Mouse (Mus musculus): ENCODE results near the gene Hid1. TPM values are rescaled to one million over a fixed set of nuclear protein-coding genes. Genes with fewer than 3 reads are reported as not detected.

Hid1 gene
- polyA plus RNA-seq, 1 experiment = 30.2 TPM

GRCm38 (mm10) chr11:115366706-115367394 is 706 bp downstream of the Hid1 start:
- H3K4me3 ChIP-seq (ENCODE audit: low read depth, low read length) = peak overlapping the region; percentile 62
- no peaks in the 10 kb centered on the region for H3K36me3 ChIP-seq (ENCODE audit: control insufficient read depth, insufficient read depth, low read length)
- H3K27me3 ChIP-seq (ENCODE audit: control insufficient read depth, insufficient read depth, low read length) = no peaks in the 10 kb centered on the region
- TF ChIP-seq CTCF (IDR thresholded peaks at IDR 0.05; ENCODE audit: extremely low read depth, insufficient read length, insufficient replicate concordance, low read depth, low read length) (no peak), POLR2A (IDR thresholded peaks at IDR 0.05; ENCODE audit: low read depth, low read length) (no peak)
- no peaks in the 10 kb centered on the region for H3K4me1 ChIP-seq (ENCODE audit: control insufficient read depth, insufficient read depth, insufficient read length, low read length)
- WGBS = 7% methylated on average over 26 of the region's 28 CpGs
- H3K27ac ChIP-seq (ENCODE audit: insufficient read depth, low read depth, low read length) = no peak overlapping the region

GRCm38 (mm10) chr11:115366039-115366705 is 1.4 kb downstream of the Hid1 start:
- no peaks in the 10 kb centered on the region for H3K4me1 ChIP-seq (ENCODE audit: control insufficient read depth, insufficient read depth, insufficient read length, low read length)
- no peaks in the 10 kb centered on the region for H3K27me3 ChIP-seq (ENCODE audit: control insufficient read depth, insufficient read depth, low read length)
- TF ChIP-seq CTCF (IDR thresholded peaks at IDR 0.05; ENCODE audit: extremely low read depth, insufficient read length, insufficient replicate concordance, low read depth, low read length) = no peak
- no peak for TF ChIP-seq POLR2A (IDR thresholded peaks at IDR 0.05; ENCODE audit: low read depth, low read length)
- 70% methylated on average over 7 of the region's 7 CpGs for WGBS
- no peaks in the 10 kb centered on the region for H3K36me3 ChIP-seq (ENCODE audit: control insufficient read depth, insufficient read depth, low read length)
- H3K27ac ChIP-seq (ENCODE audit: insufficient read depth, low read depth, low read length) = no peak overlapping the region
- H3K4me3 ChIP-seq (ENCODE audit: low read depth, low read length) = peak overlapping the region; percentile 62

GRCm38 (mm10) chr11:115364136-115364535 is 3.4 kb downstream of the Hid1 start:
- peaks cover 6% of the 10 kb centered on the region for H3K4me1 ChIP-seq (ENCODE audit: control insufficient read depth, insufficient read depth, insufficient read length, low read length)
- WGBS = 75% methylated on average over 3 of the region's 3 CpGs
- H3K27me3 ChIP-seq (ENCODE audit: control insufficient read depth, insufficient read depth, low read length) = no peaks in the 10 kb centered on the region
- no peak overlapping the region for H3K27ac ChIP-seq (ENCODE audit: insufficient read depth, low read depth, low read length)
- H3K4me3 ChIP-seq (ENCODE audit: low read depth, low read length) = no peak overlapping the region
- no peak for TF ChIP-seq CTCF (IDR thresholded peaks at IDR 0.05; ENCODE audit: extremely low read depth, insufficient read length, insufficient replicate concordance, low read depth, low read length)
- no peak for TF ChIP-seq POLR2A (IDR thresholded peaks at IDR 0.05; ENCODE audit: low read depth, low read length)
- no peaks in the 10 kb centered on the region for H3K36me3 ChIP-seq (ENCODE audit: control insufficient read depth, insufficient read depth, low read length)

GRCm38 (mm10) chr11:115359726-115360125 is 7.8 kb downstream of the Hid1 start:
- peak overlapping the region; percentile 69 for H3K27ac ChIP-seq (ENCODE audit: insufficient read depth, low read depth, low read length)
- H3K36me3 ChIP-seq (ENCODE audit: control insufficient read depth, insufficient read depth, low read length) = no peaks in the 10 kb centered on the region
- WGBS = 20% methylated on average over 6 of the region's 6 CpGs
- H3K27me3 ChIP-seq (ENCODE audit: control insufficient read depth, insufficient read depth, low read length) = no peaks in the 10 kb centered on the region
- H3K4me3 ChIP-seq (ENCODE audit: low read depth, low read length) = peak overlapping the region; percentile 4
- H3K4me1 ChIP-seq (ENCODE audit: control insufficient read depth, insufficient read depth, insufficient read length, low read length) = peaks cover 13% of the 10 kb centered on the region
- peak; percentile 25; the same call in 1 of the 2 replicates for TF ChIP-seq CTCF (IDR thresholded peaks at IDR 0.05; ENCODE audit: extremely low read depth, insufficient read length, insufficient replicate concordance, low read depth, low read length)
- no peak for TF ChIP-seq POLR2A (IDR thresholded peaks at IDR 0.05; ENCODE audit: low read depth, low read length)

GRCm38 (mm10) chr11:115359293-115359692 is 8.3 kb downstream of the Hid1 start:
- TF ChIP-seq POLR2A (IDR thresholded peaks at IDR 0.05; ENCODE audit: low read depth, low read length) (no peak), CTCF (IDR thresholded peaks at IDR 0.05; ENCODE audit: extremely low read depth, insufficient read length, insufficient replicate concordance, low read depth, low read length) (no peak)
- H3K4me3 ChIP-seq (ENCODE audit: low read depth, low read length) = peak overlapping the region; percentile 4
- WGBS = 17% methylated on average over 3 of the region's 3 CpGs
- no peaks in the 10 kb centered on the region for H3K36me3 ChIP-seq (ENCODE audit: control insufficient read depth, insufficient read depth, low read length)
- H3K27me3 ChIP-seq (ENCODE audit: control insufficient read depth, insufficient read depth, low read length) = no peaks in the 10 kb centered on the region
- H3K4me1 ChIP-seq (ENCODE audit: control insufficient read depth, insufficient read depth, insufficient read length, low read length) = peaks cover 13% of the 10 kb centered on the region
- peak overlapping the region; percentile 69 for H3K27ac ChIP-seq (ENCODE audit: insufficient read depth, low read depth, low read length)

- WGBS = 7% methylated on average over 5 of the region's 5 CpGs
- Histone ChIP-seq H3K27ac (ENCODE audit: insufficient read depth, low read depth, low read length) (no peak overlapping the region), H3K36me3 (ENCODE audit: control insufficient read depth, insufficient read depth, low read length) (no peaks in the 10 kb centered on the region), H3K27me3 (ENCODE audit: control insufficient read depth, insufficient read depth, low read length) (no peaks in the 10 kb centered on the region), H3K4me1 (ENCODE audit: control insufficient read depth, insufficient read depth, insufficient read length, low read length) (peaks cover 13% of the 10 kb centered on the region), H3K4me3 (ENCODE audit: low read depth, low read length) (no peak overlapping the region)
- peak; percentile 47; the same call in 1 of the 2 replicates for TF ChIP-seq CTCF (IDR thresholded peaks at IDR 0.05; ENCODE audit: extremely low read depth, insufficient read length, insufficient replicate concordance, low read depth, low read length)
- no peak for TF ChIP-seq POLR2A (IDR thresholded peaks at IDR 0.05; ENCODE audit: low read depth, low read length)
These were observed 9.1 kb downstream of the Hid1 start for GRCm38 (mm10) chr11:115358468-115358867.

GRCm38 (mm10) chr11:115354183-115354582 is 13.4 kb downstream of the Hid1 start:
- peak; percentile 89 for TF ChIP-seq CTCF (IDR thresholded peaks at IDR 0.05; ENCODE audit: extremely low read depth, insufficient read length, insufficient replicate concordance, low read depth, low read length)
- TF ChIP-seq POLR2A (IDR thresholded peaks at IDR 0.05; ENCODE audit: low read depth, low read length) = no peak
- H3K27me3 ChIP-seq (ENCODE audit: control insufficient read depth, insufficient read depth, low read length) = no peaks in the 10 kb centered on the region
- no peak overlapping the region for H3K4me3 ChIP-seq (ENCODE audit: low read depth, low read length)
- H3K36me3 ChIP-seq (ENCODE audit: control insufficient read depth, insufficient read depth, low read length) = no peaks in the 10 kb centered on the region
- WGBS = 12% methylated on average over 8 of the region's 8 CpGs
- H3K4me1 ChIP-seq (ENCODE audit: control insufficient read depth, insufficient read depth, insufficient read length, low read length) = peaks cover 19% of the 10 kb centered on the region
- H3K27ac ChIP-seq (ENCODE audit: insufficient read depth, low read depth, low read length) = no peak overlapping the region

Measured in small intestine, adult 2 months (tissue).